Mouse (Mus musculus) hematopoietic multipotent progenitor cell, adult 10-12 weeks (in vitro differentiated cells): ENCODE measurements around the gene Olfr330. TPM values are rescaled to one million over a fixed set of nuclear protein-coding genes. Genes with fewer than 3 reads are reported as not detected.

Experiments used
- polyA plus RNA-seq: library from polyadenylated mRNA; stranded (reverse); fragments of >175 nt; gene quantifications from 2 replicates; pipeline ENCODE4 v1.2.3, GENCODE M21; 2012; ENCODE audit warnings: low replicate concordance

The Olfr330 gene
- polyA plus RNA-seq, result not detected in 2 replicates

DNA sequence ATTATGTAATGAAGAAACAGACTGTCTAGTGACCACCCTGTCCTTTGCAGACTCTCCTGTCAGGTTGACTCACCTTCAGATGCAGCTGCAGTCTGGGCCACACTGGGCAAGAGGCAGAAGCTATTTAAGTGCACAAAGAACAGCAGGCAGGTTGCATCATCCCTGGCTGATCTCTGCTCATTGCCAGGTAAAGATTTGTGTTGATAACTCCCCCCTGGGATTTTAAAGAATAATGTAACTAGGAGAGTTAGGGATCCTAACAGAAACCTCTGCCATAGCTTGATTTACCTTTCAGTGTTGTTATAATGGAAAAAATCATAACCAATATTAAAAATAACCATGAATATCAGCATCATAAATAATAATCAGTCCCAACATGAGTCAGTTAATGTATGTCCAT is at the start of gene Olfr330:
Gene Olfr330, minus strand, starts transcription at position 101 of the 400 bp plus-strand sequence.

DNA sequence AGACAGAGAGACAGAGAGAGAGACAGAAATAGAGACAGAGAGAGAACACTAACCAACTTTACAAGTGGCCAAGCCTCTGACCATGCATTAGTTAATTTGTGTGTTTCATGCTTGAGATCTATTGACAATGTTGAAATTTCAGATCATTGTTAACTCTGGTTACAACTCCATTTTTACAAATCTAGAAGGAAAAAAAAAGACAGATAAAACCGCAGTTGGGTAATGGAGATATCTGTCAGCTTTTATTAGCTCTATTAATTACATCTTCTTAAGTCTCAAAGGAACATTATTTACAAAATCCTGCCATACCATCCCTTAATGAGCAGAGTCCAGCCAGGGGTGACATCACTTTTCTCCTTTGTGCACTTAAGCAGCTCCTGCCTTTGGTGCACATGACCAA is 42.8 kb upstream of the Olfr330 start, which contains the start of gene Olfr325:
Gene Olfr325, plus strand, starts transcription at position 301 of the 400 bp plus-strand sequence.

DNA sequence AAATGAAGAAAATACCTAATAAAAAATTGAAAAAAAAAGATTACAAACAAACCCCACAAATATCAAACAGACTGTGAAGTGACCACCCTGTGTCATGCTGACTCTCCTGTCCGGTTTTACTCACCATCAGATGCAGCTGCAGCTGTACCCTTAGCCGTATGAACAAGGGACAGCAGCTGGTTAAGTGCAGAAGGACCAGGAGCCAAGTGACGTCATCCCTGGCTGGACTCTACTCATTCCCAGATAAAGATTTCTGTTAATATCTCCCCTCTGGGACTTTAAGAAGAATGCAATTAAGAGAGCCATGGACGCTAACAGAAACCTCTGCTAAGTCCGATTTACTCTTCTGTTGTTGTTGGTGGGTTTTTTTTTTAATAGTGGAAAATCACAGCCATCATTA is 35.8 kb upstream of the Olfr330 start, which contains the start of gene Olfr224:
Gene Olfr224, minus strand, starts transcription at position 149 of the 400 bp plus-strand sequence.

GRCm38 (mm10) chr11:58555536-58555935 is 20.9 kb upstream of the Olfr330 start, which contains the start of gene Olfr328:
Olfr328 (minus strand) TSS chr11:58555636.

GRCm38 (mm10) chr11:58546322-58546721 is 11.7 kb upstream of the Olfr330 start, which contains the start of gene Olfr329-ps:
Olfr329-ps (minus strand) TSS chr11:58546422.

DNA sequence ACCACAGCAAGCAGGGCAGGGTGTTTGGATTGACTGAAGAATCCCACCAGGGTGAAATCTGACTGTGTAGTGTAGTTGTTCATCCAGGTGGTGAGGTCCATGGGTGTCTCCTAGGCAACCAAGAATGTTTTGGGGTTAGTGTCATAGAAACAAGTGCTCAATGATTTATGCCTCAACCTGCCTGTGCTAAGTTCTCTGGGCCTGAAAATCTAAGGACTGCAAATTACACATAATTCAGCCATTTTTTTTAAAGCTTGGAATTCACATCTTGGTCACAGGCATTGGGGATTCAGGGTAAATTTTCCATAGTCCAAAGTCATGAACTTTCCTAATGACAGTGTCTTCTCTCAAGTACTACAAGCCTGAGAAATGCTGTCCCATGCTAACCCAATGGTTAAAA is 32.2 kb downstream of the Olfr330 start, which contains the start of gene Olfr331:
Gene Olfr331, minus strand, starts transcription at position 101 of the 400 bp plus-strand sequence.

GRCm38 (mm10) chr11:58492455-58492854 is 42.2 kb downstream of the Olfr330 start, which contains the start of gene Olfr332:
Olfr332 (minus strand) TSS chr11:58492555.

Other genes with a start within 250 kb of the Olfr330 start
- 9.7 and 23.0 TPM in 2 replicates for gene Zfp692, start 227.8 kb downstream of the Olfr330 start, polyA plus RNA-seq
- gene Zfp672, start 204.5 kb downstream of the Olfr330 start, polyA plus RNA-seq, result 9.4 and 11.8 TPM in 2 replicates
- 18.6 and 31.9 TPM in 2 replicates for gene Sh3bp5l, start 204.1 kb downstream of the Olfr330 start, polyA plus RNA-seq
- gene Lypd8, start 155.8 kb downstream of the Olfr330 start, polyA plus RNA-seq, result not detected in 2 replicates
- not detected in 2 replicates for gene 1810065E05Rik, start 113.7 kb downstream of the Olfr330 start, polyA plus RNA-seq
- gene Gm12253, start 102.3 kb downstream of the Olfr330 start, polyA plus RNA-seq, result not detected in 2 replicates
- not detected in 2 replicates for gene Lypd9, start 81.9 kb downstream of the Olfr330 start, polyA plus RNA-seq
- not detected in 2 replicates for gene Olfr30, start 72.6 kb downstream of the Olfr330 start, polyA plus RNA-seq
- gene Olfr332, start 42.3 kb downstream of the Olfr330 start, polyA plus RNA-seq, result not detected in 2 replicates
- not detected in 2 replicates for gene Olfr331, start 32.3 kb downstream of the Olfr330 start, polyA plus RNA-seq
- gene Olfr329-ps, start 11.6 kb upstream of the Olfr330 start, polyA plus RNA-seq, result not detected in 2 replicates
- gene Olfr328, start 20.8 kb upstream of the Olfr330 start, polyA plus RNA-seq, result not detected in 2 replicates
- not detected in 2 replicates for gene Olfr224, start 35.7 kb upstream of the Olfr330 start, polyA plus RNA-seq
- gene Olfr325, start 42.9 kb upstream of the Olfr330 start, polyA plus RNA-seq, result not detected in 2 replicates
- not detected in 2 replicates for gene Olfr324, start 60.3 kb upstream of the Olfr330 start, polyA plus RNA-seq
- not detected in 2 replicates for gene 2210407C18Rik, start 81.2 kb upstream of the Olfr330 start, polyA plus RNA-seq
- gene Olfr323, start 95.7 kb upstream of the Olfr330 start, polyA plus RNA-seq, result 0.18 TPM in 1 of 2 replicates, not detected in the other
- gene Trim58, start 105.6 kb upstream of the Olfr330 start, polyA plus RNA-seq, result 0.15 and 5.6 TPM in 2 replicates
- 0.03 TPM in 1 of 2 replicates, not detected in the other for gene Olfr322, start 123.9 kb upstream of the Olfr330 start, polyA plus RNA-seq
- gene Olfr320, start 146.3 kb upstream of the Olfr330 start, polyA plus RNA-seq, result not detected in 2 replicates
- gene Olfr319, start 164.3 kb upstream of the Olfr330 start, polyA plus RNA-seq, result not detected in 2 replicates
- not detected in 2 replicates for gene Olfr318, start 189.2 kb upstream of the Olfr330 start, polyA plus RNA-seq
- gene Olfr317, start 204.4 kb upstream of the Olfr330 start, polyA plus RNA-seq, result not detected in 2 replicates
- gene Olfr316, start 217.9 kb upstream of the Olfr330 start, polyA plus RNA-seq, result 0.12 TPM in 1 of 2 replicates, not detected in the other
- not detected in 2 replicates for gene Olfr315, start 238.4 kb upstream of the Olfr330 start, polyA plus RNA-seq
- gene Olfr314, start 248.1 kb upstream of the Olfr330 start, polyA plus RNA-seq, result not detected in 2 replicates